Mouse (Mus musculus) stomach, embryonic 14.5 days (tissue): ENCODE results near the gene Dcaf15. TPM values are rescaled to one million over a fixed set of nuclear protein-coding genes. Genes with fewer than 3 reads are reported as not detected.

ENCODE experiments used
- ATAC-seq: fragments of 200-750 bp; cut with Nextera tagmentation; 2 replicates; pipeline ENCODE4 v1.8.0; 2017; ENCODE audit warnings: low read depth, moderate TSS enrichment; ENCODE audit not compliant: insufficient number of reproducible peaks, insufficient read depth, low FRiP score
- H3K27ac ChIP-seq: fragments of 300-500 bp; sonication (generic); 2 replicates; pipeline ENCODE4 v1.5.1; 2014; ENCODE audit warnings: mild to moderate bottlenecking, low read length, moderate library complexity, mixed read lengths
- H3K27me3 ChIP-seq: fragments of 300-500 bp; sonication (generic); 2 replicates; pipeline ENCODE4 v1.6.1; 2014; ENCODE audit warnings: low read length, control low read depth, mixed read lengths; ENCODE audit not compliant: control insufficient read depth, insufficient read depth
- H3K36me3 ChIP-seq: fragments of 300-500 bp; sonication (generic); 2 replicates; pipeline ENCODE4 v1.6.1; 2014; ENCODE audit warnings: mild to moderate bottlenecking, control low read depth, low read length, moderate library complexity, mixed read lengths; ENCODE audit not compliant: control insufficient read depth, insufficient read depth
- H3K4me1 ChIP-seq: fragments of 300-500 bp; sonication (generic); 2 replicates; pipeline ENCODE4 v1.6.1; 2014; ENCODE audit warnings: low read length, control low read depth, mixed read lengths; ENCODE audit not compliant: control insufficient read depth, insufficient read depth
- H3K4me2 ChIP-seq: fragments of 300-500 bp; sonication (generic); replicated peaks from 2 replicates; pipeline ENCODE4 v1.6.1; 2014; ENCODE audit warnings: low read depth, low read length, control low read depth
- H3K4me3 ChIP-seq: fragments of 300-500 bp; sonication (generic); 2 replicates; pipeline ENCODE4 v1.5.1; 2014; ENCODE audit warnings: low read depth, low read length, control low read depth
- H3K9ac ChIP-seq: fragments of 300-500 bp; sonication (generic); replicated peaks from 2 replicates; pipeline ENCODE4 v1.6.1; 2014; ENCODE audit warnings: low read depth, mild to moderate bottlenecking, control low read depth, low read length, moderate library complexity, mixed read lengths
- H3K9me3 ChIP-seq: fragments of 300-500 bp; sonication (generic); 2 replicates; pipeline ENCODE4 v1.6.1; 2016; ENCODE audit warnings: low read depth, low read length, control low read depth; ENCODE audit not compliant: control insufficient read depth
- WGBS: fragments of 180-500 bp; shearing (Covaris S2); extraction: QIAGEN DNeasy Blood & Tissue Kit; methylation state at CpG from one replicate; pipeline ENCODE4 v1.1.7; 2014; 5-methylcytosine and 5-hydroxymethylcytosine counted together
- polyA plus RNA-seq: library from polyadenylated mRNA; unstranded; fragments of >200 nt; fragmentation: Nextera tagmentation; extraction: Ambion mirVana; gene quantifications from 2 replicates; pipeline ENCODE4 v1.2.1, GENCODE M21; 2014

The Dcaf15 gene
- polyA plus RNA-seq, 1 experiment from 2014 or later: 10.8 TPM

GRCm38 (mm10) chr8:84089277-84089676 is 15.3 kb downstream of the Dcaf15 start:
- ATAC-seq: no peak
- no peaks in the 10 kb centered on the region for H3K4me1 ChIP-seq
- no peaks in the 10 kb centered on the region for H3K9me3 ChIP-seq
- H3K4me3 ChIP-seq: no peak overlapping the region
- no peaks in the 10 kb centered on the region for H3K27me3 ChIP-seq
- H3K4me2 ChIP-seq: no peak overlapping the region
- WGBS: 69% methylated on average over 9 of the region's 9 CpGs
- H3K36me3 ChIP-seq: peaks cover 60% of the 10 kb centered on the region
- H3K9ac ChIP-seq: no peak overlapping the region
- no peak overlapping the region for H3K27ac ChIP-seq

GRCm38 (mm10) chr8:84087821-84088220 is 16.7 kb downstream of the Dcaf15 start:
- Histone ChIP-seq H3K4me2 (no peak overlapping the region), H3K36me3 (peaks cover 56% of the 10 kb centered on the region), H3K4me1 (no peaks in the 10 kb centered on the region), H3K4me3 (no peak overlapping the region), H3K9me3 (no peaks in the 10 kb centered on the region), H3K27ac (no peak overlapping the region), H3K9ac (no peak overlapping the region), H3K27me3 (no peaks in the 10 kb centered on the region)
- WGBS: 94% methylated on average over 14 of the region's 14 CpGs
- ATAC-seq: no peak

GRCm38 (mm10) chr8:84087156-84087555 is 17.4 kb downstream of the Dcaf15 start:
- Histone ChIP-seq H3K4me1 (no peaks in the 10 kb centered on the region), H3K9ac (no peak overlapping the region), H3K9me3 (no peaks in the 10 kb centered on the region), H3K27me3 (no peaks in the 10 kb centered on the region), H3K4me2 (no peak overlapping the region), H3K27ac (no peak overlapping the region), H3K4me3 (no peak overlapping the region), H3K36me3 (peaks cover 56% of the 10 kb centered on the region)
- 88% methylated on average over 7 of the region's 7 CpGs for WGBS
- no peak for ATAC-seq

GRCm38 (mm10) chr8:84084341-84085115 is 20.0 kb downstream of the Dcaf15 start:
- Histone ChIP-seq H3K4me3 (no peak overlapping the region), H3K4me2 (peak overlapping the region; percentile 17), H3K9ac (no peak overlapping the region), H3K4me1 (no peaks in the 10 kb centered on the region), H3K9me3 (no peaks in the 10 kb centered on the region), H3K27ac (no peak overlapping the region), H3K36me3 (peaks cover 63% of the 10 kb centered on the region), H3K27me3 (no peaks in the 10 kb centered on the region)
- no peak for ATAC-seq
- WGBS: 49% methylated on average over 42 of the region's 42 CpGs

- no peak overlapping the region for H3K4me3 ChIP-seq
- no peaks in the 10 kb centered on the region for H3K9me3 ChIP-seq
- H3K27ac ChIP-seq: no peak overlapping the region
- H3K27me3 ChIP-seq: no peaks in the 10 kb centered on the region
- H3K36me3 ChIP-seq: peaks cover 57% of the 10 kb centered on the region
- no peak overlapping the region for H3K4me2 ChIP-seq
- ATAC-seq: no peak
- H3K9ac ChIP-seq: no peak overlapping the region
- no peaks in the 10 kb centered on the region for H3K4me1 ChIP-seq
- WGBS: 29% methylated on average over 8 of the region's 8 CpGs
Measured at GRCm38 (mm10) chr8:84083829-84084241, 20.7 kb downstream of the Dcaf15 start.

- Histone ChIP-seq H3K4me3 (no peak overlapping the region), H3K9me3 (no peaks in the 10 kb centered on the region), H3K36me3 (peaks cover 35% of the 10 kb centered on the region), H3K27me3 (no peaks in the 10 kb centered on the region), H3K4me2 (no peak overlapping the region), H3K9ac (no peak overlapping the region), H3K4me1 (no peaks in the 10 kb centered on the region), H3K27ac (no peak overlapping the region)
- 72% methylated on average over 5 of the region's 5 CpGs for WGBS
- ATAC-seq: no peak
Measured at GRCm38 (mm10) chr8:84079206-84079605, 25.4 kb downstream of the Dcaf15 start.

- Histone ChIP-seq H3K9ac (no peak overlapping the region), H3K27me3 (no peaks in the 10 kb centered on the region), H3K27ac (no peak overlapping the region), H3K4me2 (no peak overlapping the region), H3K4me3 (no peak overlapping the region), H3K4me1 (peaks cover 4% of the 10 kb centered on the region; the same call in 1 of the 2 replicates), H3K36me3 (peaks cover 18% of the 10 kb centered on the region), H3K9me3 (no peaks in the 10 kb centered on the region)
- 64% methylated on average over 3 of the region's 3 CpGs for WGBS
- ATAC-seq: no peak
Measured at GRCm38 (mm10) chr8:84076849-84077248, 27.7 kb downstream of the Dcaf15 start.

GRCm38 (mm10) chr8:84076412-84076811 is 28.2 kb downstream of the Dcaf15 start:
- Histone ChIP-seq H3K4me2 (no peak overlapping the region), H3K4me3 (no peak overlapping the region), H3K27me3 (no peaks in the 10 kb centered on the region), H3K9ac (no peak overlapping the region), H3K36me3 (peaks cover 18% of the 10 kb centered on the region), H3K4me1 (peaks cover 4% of the 10 kb centered on the region; the same call in 1 of the 2 replicates), H3K27ac (no peak overlapping the region), H3K9me3 (no peaks in the 10 kb centered on the region)
- no peak for ATAC-seq
- WGBS: 90% methylated on average over 1 of the region's 1 CpGs
